Comparison of ENCODE assay signal across 9 mouse cellular contexts in the genomic region with DNA sequence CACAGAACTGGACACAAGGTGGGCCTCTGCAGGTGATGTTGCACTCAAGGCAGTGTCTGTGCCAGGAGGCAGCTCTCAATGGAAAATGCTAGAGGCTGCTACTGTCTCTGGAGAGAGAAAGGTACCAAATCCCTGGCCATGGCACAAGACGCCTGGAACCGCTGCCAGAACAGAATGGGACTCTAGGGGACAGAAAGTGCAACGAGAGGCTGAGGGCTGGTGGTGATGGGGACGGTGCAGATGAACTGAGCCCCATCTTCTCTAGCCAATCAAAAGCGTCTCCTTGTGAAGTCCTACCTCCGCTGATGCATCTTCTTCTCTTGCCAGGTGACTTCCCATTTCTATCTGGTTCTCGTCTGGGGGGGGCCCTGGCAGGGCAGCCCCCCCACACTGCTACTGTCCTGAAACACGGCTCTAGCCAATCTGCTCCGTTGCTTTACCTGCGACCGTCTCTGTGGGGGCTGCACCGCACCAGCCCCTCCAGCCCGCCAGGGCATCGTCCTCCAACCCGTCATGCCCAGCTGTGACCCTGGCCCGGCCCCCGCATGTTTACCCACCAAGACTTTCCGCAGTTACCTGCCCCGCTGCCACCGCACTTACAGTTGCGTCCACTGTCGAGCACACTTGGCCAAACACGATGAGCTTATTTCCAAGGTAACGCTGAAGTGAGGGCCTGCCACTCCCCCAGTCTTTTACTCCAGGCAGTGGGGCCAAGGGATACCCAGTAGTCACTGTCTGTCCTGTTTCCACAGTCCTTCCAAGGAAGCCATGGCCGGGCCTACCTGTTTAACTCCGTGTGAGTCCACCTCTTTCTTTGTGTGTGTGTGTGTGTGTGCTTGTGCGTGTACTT. TPM values are rescaled to one million over a fixed set of nuclear protein-coding genes. Genes with fewer than 3 reads are reported as not detected.
DNase-seq lines count a peak whose midpoint lies in the region; ATAC-seq and TF ChIP-seq lines count a peak whose summit lies in the region.
"Had no signal": no experiment of that assay in that cellular context is flagged by ENCODE, and none has a peak within 500 bp of the region (broad histone marks: within the 10 kb centered on the region; RNA-seq: fewer than 3 reads in every experiment).

No protein-coding gene starts in this region.

- peak overlapping the region; percentile 47 for H3K4me2 ChIP-seq in lung, embryonic 14.5 days
- H3K4me2 ChIP-seq in hindbrain, embryonic 15.5 days: peak overlapping the region; percentile 67
- no peak overlapping the region for H3K4me2 ChIP-seq in myocyte (ENCODE audit: low read depth)

- no peak overlapping the region for H3K27ac ChIP-seq in lung, embryonic 14.5 days (ENCODE audit: low read depth)
- H3K27ac ChIP-seq in hindbrain, embryonic 15.5 days (replicated peaks): no peak overlapping the region

- peak overlapping the region; percentile 11; the same call in 1 of the 2 replicates for H3K9ac ChIP-seq in lung, embryonic 14.5 days
- H3K9ac ChIP-seq in hindbrain, embryonic 15.5 days: peak overlapping the region; percentile 32; the same call in 1 of the 2 replicates

- TF ChIP-seq POLR2A in lung, adult 2 months (IDR thresholded peaks at IDR 0.05; ENCODE audit: borderline replicate concordance, extremely low read depth, low read depth, low read length): no peak
- TF ChIP-seq POLR2A in myocyte (IDR thresholded peaks at IDR 0.05; ENCODE audit: insufficient read length, low read depth): peak; percentile 32

- H3K4me3 ChIP-seq in lung, embryonic 14.5 days (ENCODE audit: low read depth, low read length): peak overlapping the region; percentile 22
- no peak overlapping the region for H3K4me3 ChIP-seq in lung, adult 2 months (replicated peaks; ENCODE audit: extremely low read depth, low read depth, low read length)
- peak overlapping the region; percentile 66 for H3K4me3 ChIP-seq in hindbrain, embryonic 15.5 days
- H3K4me3 ChIP-seq in myocyte: no peak overlapping the region

- H3K27me3 ChIP-seq in lung, embryonic 14.5 days (ENCODE audit: insufficient read depth, low read length): peaks cover 3% of the 10 kb centered on the region; the same call in 1 of the 2 replicates
- H3K27me3 ChIP-seq in hindbrain, embryonic 15.5 days: no peaks in the 10 kb centered on the region
- no peaks in the 10 kb centered on the region for H3K27me3 ChIP-seq in myocyte (ENCODE audit: control insufficient read depth, insufficient read depth, insufficient read length)

- peak; percentile 57 for DNase-seq in lung, embryonic 14.5 days
- no peak for DNase-seq in lung, adult 2 months
- peak; percentile 66 for DNase-seq in embryo, embryonic 9.5 days (ENCODE audit: extremely low spot score)
- no peak for DNase-seq in gastrocnemius, postnatal 36 days
- no peak for DNase-seq in testis, postnatal 10 days (ENCODE audit: low spot score)
- no peak for DNase-seq in thymus, postnatal 14 days

- H3K4me1 ChIP-seq in lung, embryonic 14.5 days (ENCODE audit: insufficient read depth): peaks cover 18% of the 10 kb centered on the region; the same call in 1 of the 2 replicates
- H3K4me1 ChIP-seq in lung, adult 2 months (ENCODE audit: control insufficient read depth, insufficient read depth, low read length): no peaks in the 10 kb centered on the region; the same call in 1 of the 2 replicates
- H3K4me1 ChIP-seq in hindbrain, embryonic 15.5 days (replicated peaks): peaks cover 77% of the 10 kb centered on the region

- peaks cover 6% of the 10 kb centered on the region for H3K79me2 ChIP-seq in myocyte (ENCODE audit: control insufficient read depth, insufficient read depth)

- TF ChIP-seq CTCF in lung, embryonic 14.5 days (IDR thresholded peaks at IDR 0.05; ENCODE audit: low read depth): no peak
- no peak for TF ChIP-seq CTCF in lung, adult 2 months (IDR thresholded peaks at IDR 0.05; ENCODE audit: insufficient read depth, low read length)

- intact Hi-C loops in gastrocnemius, postnatal 36 days (cut with DNase I): no loop called here

- peaks cover 18% of the 10 kb centered on the region for H3K36me3 ChIP-seq in lung, embryonic 14.5 days (ENCODE audit: insufficient read depth)
- H3K36me3 ChIP-seq in hindbrain, embryonic 15.5 days: no peaks in the 10 kb centered on the region
- no peaks in the 10 kb centered on the region for H3K36me3 ChIP-seq in myocyte (ENCODE audit: control insufficient read depth, insufficient read depth)

- H3ac ChIP-seq in myocyte (ENCODE audit: control insufficient read depth, insufficient read length): no peak overlapping the region

- 0 out of 2 replicates have a peak, but pooled peaks have one; percentile 1 for ATAC-seq in lung, embryonic 14.5 days (ENCODE audit: insufficient read depth)
- no peak for ATAC-seq in hindbrain, embryonic 15.5 days (ENCODE audit: low FRiP score, low read depth)

- WGBS in lung, embryonic 14.5 days: 6% methylated on average over 27 of the region's 27 CpGs
- WGBS in lung, adult 2 months: 7% methylated on average over 27 of the region's 27 CpGs
- WGBS in hindbrain, embryonic 15.5 days: 4% methylated on average over 27 of the region's 27 CpGs

- no peaks in the 10 kb centered on the region for H3K9me3 ChIP-seq in lung, embryonic 14.5 days (ENCODE audit: low read depth, low read length)
- no peaks in the 10 kb centered on the region for H3K9me3 ChIP-seq in hindbrain, embryonic 15.5 days

TF ChIP-seq in myocyte, 11 proteins besides CTCF, POLR2A, EP300 and RAD21:
- peak; percentile 80 for TF ChIP-seq POLR2AphosphoS2 (IDR thresholded peaks at IDR 0.05; ENCODE audit: insufficient read length, low read depth)
- TF ChIP-seq CEBPB (IDR thresholded peaks at IDR 0.05; ENCODE audit: insufficient read depth, poor library complexity, severe bottlenecking): no peak
TF ChIP-seq in myocyte: peak in this region for 1.

RNA-seq across cellular contexts. Expression of gene Ypel4, which starts 2.7 kb away (rescaled TPM):
- 6.4 and 7.4 TPM in 2 replicates for polyA plus RNA-seq in lung, embryonic 14.5 days (2014; fragmentation: Nextera tagmentation; extraction: Ambion mirVana)
- 1.6 and 2.0 TPM in 2 replicates for polyA plus RNA-seq in lung, adult 2 months (2012; rRNA removed)
- polyA plus RNA-seq in hindbrain, embryonic 15.5 days (2015; fragmentation: Nextera tagmentation; extraction: Ambion mirVana): 18.9 and 19.8 TPM in 2 replicates
- 1.0 TPM for polyA plus RNA-seq in myocyte (2012; fragmentation: generic; extraction: Trizol)
- total RNA-seq in gastrocnemius, postnatal 36 days (2021): under 1 TPM; 0.35 to 0.61 TPM

RNA-seq across cellular contexts. Expression of gene Gm19426, which starts 6.9 kb away (rescaled TPM):
- 4.7 and 4.9 TPM in 2 replicates for polyA plus RNA-seq in lung, embryonic 14.5 days (2014; fragmentation: Nextera tagmentation; extraction: Ambion mirVana)
- polyA plus RNA-seq in lung, adult 2 months (2012; rRNA removed): 1.8 and 4.1 TPM in 2 replicates
- polyA plus RNA-seq in hindbrain, embryonic 15.5 days (2015; fragmentation: Nextera tagmentation; extraction: Ambion mirVana): 5.1 and 5.9 TPM in 2 replicates
- polyA plus RNA-seq in myocyte (2012; fragmentation: generic; extraction: Trizol): 3.0 TPM
- total RNA-seq in gastrocnemius, postnatal 36 days (2021): under 1 TPM in 1 of 2 experiments, not detected in 1; 0.51 TPM
- total RNA-seq: neutrophil, adult 5-6 weeks had no signal

RNA-seq across cellular contexts. Expression of gene Clp1, which starts 9.4 kb away (rescaled TPM):
- polyA plus RNA-seq in lung, embryonic 14.5 days (2014; fragmentation: Nextera tagmentation; extraction: Ambion mirVana): 25.6 and 28.1 TPM in 2 replicates
- polyA plus RNA-seq in lung, adult 2 months (2012; rRNA removed): 6.0 and 10.3 TPM in 2 replicates
- 20.7 and 22.4 TPM in 2 replicates for polyA plus RNA-seq in hindbrain, embryonic 15.5 days (2015; fragmentation: Nextera tagmentation; extraction: Ambion mirVana)
- polyA plus RNA-seq in myocyte (2012; fragmentation: generic; extraction: Trizol): 7.1 TPM
- 1 to 10 TPM; 2.8 to 3.6 TPM for total RNA-seq in gastrocnemius, postnatal 36 days (2021)

RNA-seq across cellular contexts. Expression of gene Zdhhc5, which starts 21.6 kb away (rescaled TPM):
- 30.8 and 31.0 TPM in 2 replicates for polyA plus RNA-seq in lung, embryonic 14.5 days (2014; fragmentation: Nextera tagmentation; extraction: Ambion mirVana)
- polyA plus RNA-seq in lung, adult 2 months (2012; rRNA removed): 34.6 and 41.4 TPM in 2 replicates
- polyA plus RNA-seq in hindbrain, embryonic 15.5 days (2015; fragmentation: Nextera tagmentation; extraction: Ambion mirVana): 18.3 and 19.0 TPM in 2 replicates
- polyA plus RNA-seq in myocyte (2012; fragmentation: generic; extraction: Trizol): 36.3 TPM
- total RNA-seq in gastrocnemius, postnatal 36 days (2021): 10 to 100 TPM; 57.5 to 62.2 TPM

RNA-seq across cellular contexts. Expression of gene Serping1, which starts 38.7 kb away (rescaled TPM):
- polyA plus RNA-seq in lung, embryonic 14.5 days (2014; fragmentation: Nextera tagmentation; extraction: Ambion mirVana): 65.4 and 70.3 TPM in 2 replicates
- polyA plus RNA-seq in lung, adult 2 months (2012; rRNA removed): 822 and 853 TPM in 2 replicates
- polyA plus RNA-seq in hindbrain, embryonic 15.5 days (2015; fragmentation: Nextera tagmentation; extraction: Ambion mirVana): 39.5 and 47.3 TPM in 2 replicates
- 0.62 TPM for polyA plus RNA-seq in myocyte (2012; fragmentation: generic; extraction: Trizol)
- 10 to 100 TPM; 44.8 to 46.5 TPM for total RNA-seq in gastrocnemius, postnatal 36 days (2021)
- total RNA-seq: neutrophil, adult 5-6 weeks had no signal

Comparison
In these comparisons a context has a peak if more than half of its experiments do, and no peak if none do; other contexts are left out.
1. DNase-seq: peak in lung, embryonic 14.5 days (single experiment) and embryo, embryonic 9.5 days (single experiment); none in lung, adult 2 months (single experiment), gastrocnemius, postnatal 36 days (0 of 2), testis, postnatal 10 days (single experiment) and thymus, postnatal 14 days (single experiment).
2. H3K4me3 ChIP-seq: peak in lung, embryonic 14.5 days (single experiment) and hindbrain, embryonic 15.5 days (single experiment); none in lung, adult 2 months (single experiment) and myocyte (single experiment).